Mouse (Mus musculus) erythroblast, embryonic 14.5 days (primary cell): ENCODE measurements around the gene Poc1a.

Experiments used
- GATA1 ChIP-seq: IDR thresholded peaks from 2 replicates; pipeline ENCODE4 v1.6.1; 2012; ENCODE audit warnings: low read length, inconsistent platforms, mixed read lengths
- TAL1 ChIP-seq: IDR thresholded peaks from 3 replicates; pipeline ENCODE4 v1.6.1; 2012; ENCODE audit warnings: low read length, inconsistent platforms, mixed read lengths

DNA sequence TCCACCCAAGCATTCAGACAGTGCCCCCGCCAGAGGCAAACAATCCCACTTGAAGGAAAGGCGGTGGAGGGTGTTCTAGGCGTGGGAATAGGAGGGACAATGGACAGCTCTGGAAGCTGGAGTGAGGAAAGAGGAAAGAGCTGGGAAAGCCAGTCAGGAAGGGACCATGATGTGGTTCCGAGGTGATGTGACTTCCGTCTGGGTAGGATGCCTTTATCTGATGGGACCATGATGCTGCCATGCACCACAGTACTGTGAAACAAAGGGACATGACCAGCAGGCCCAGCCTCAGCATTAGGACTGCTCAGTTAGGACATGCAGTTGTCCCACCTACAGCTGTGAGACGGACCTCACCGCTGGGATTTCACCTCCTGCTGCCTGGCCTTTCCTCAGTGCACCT, 49.6 kb upstream of the Poc1a start:
- no peak for TF ChIP-seq GATA1
- TF ChIP-seq TAL1 = no peak
